In genomic region chr1:152369139-152369538, GRCm38 (mm10) we compare ENCODE assay signal across 9 mouse cellular contexts. TPM values are rescaled to one million over a fixed set of nuclear protein-coding genes. Genes with fewer than 3 reads are reported as not detected.
A peak's percentile ranks its signal among the peaks of the same experiment; 100 is the strongest.
DNase-seq lines count a peak whose midpoint lies in the region; ATAC-seq and TF ChIP-seq lines count a peak whose summit lies in the region.
"Had no signal": no experiment of that assay in that cellular context is flagged by ENCODE, and none has a peak within 500 bp of the region (broad histone marks: within the 10 kb centered on the region; RNA-seq: fewer than 3 reads in every experiment).

No protein-coding gene starts in this region.

- peak overlapping the region; percentile 48 for H3K4me2 ChIP-seq in heart, embryonic 15.5 days
- H3K4me2 ChIP-seq in liver, postnatal 0 days (ENCODE audit: low read depth, low read length): no peak overlapping the region
- H3K4me2 ChIP-seq: liver, embryonic 15.5 days had no signal

- no peak overlapping the region for H3K27ac ChIP-seq in bone marrow macrophage, adult 2 months (ENCODE audit: insufficient read depth, low read depth, low read length)
- H3K27ac ChIP-seq in embryonic fibroblast, embryonic 13.5 days (ENCODE audit: insufficient read depth, low read length): no peak overlapping the region
- peak overlapping the region; percentile 67 for H3K27ac ChIP-seq in heart, embryonic 15.5 days
- H3K27ac ChIP-seq in liver, postnatal 0 days (ENCODE audit: low read depth): no peak overlapping the region
- H3K27ac ChIP-seq: liver, embryonic 15.5 days had no signal

- no peak for TF ChIP-seq POLR2A in bone marrow macrophage, adult 2 months (IDR thresholded peaks at IDR 0.05; ENCODE audit: borderline replicate concordance, low read depth, low read length)
- TF ChIP-seq POLR2A in embryonic fibroblast, embryonic 13.5 days (IDR thresholded peaks at IDR 0.05; ENCODE audit: low read depth, low read length): no peak

- ATAC-seq in G1E (ENCODE audit: extremely low read depth, insufficient number of reproducible peaks, low FRiP score, poor library complexity, severe bottlenecking): peak; percentile 40; the same call in 1 of the 2 replicates
- ATAC-seq in heart, embryonic 15.5 days (replicated peaks; ENCODE audit: insufficient number of reproducible peaks, insufficient read depth, low FRiP score, low read depth): peak; percentile 74; the same call in 1 of the 2 replicates
- ATAC-seq in liver, postnatal 0 days: no peak

- H3K4me1 ChIP-seq in G1E (ENCODE audit: insufficient read depth, low read depth, low read length): no peaks in the 10 kb centered on the region
- H3K4me1 ChIP-seq in bone marrow macrophage, adult 2 months (ENCODE audit: control insufficient read depth, insufficient read depth, low read length): no peaks in the 10 kb centered on the region
- H3K4me1 ChIP-seq in embryonic fibroblast, embryonic 13.5 days (ENCODE audit: control insufficient read depth, insufficient read depth, low read length): peaks cover 8% of the 10 kb centered on the region; the same call in 1 of the 2 replicates
- peaks cover 14% of the 10 kb centered on the region for H3K4me1 ChIP-seq in heart, embryonic 15.5 days (replicated peaks)
- no peaks in the 10 kb centered on the region for H3K4me1 ChIP-seq in liver, postnatal 0 days (ENCODE audit: insufficient read depth)
- H3K4me1 ChIP-seq: liver, embryonic 15.5 days had no signal

- no peaks in the 10 kb centered on the region for H3K9me3 ChIP-seq in G1E (replicated peaks)
- H3K9me3 ChIP-seq in heart, embryonic 15.5 days (replicated peaks): no peaks in the 10 kb centered on the region
- H3K9me3 ChIP-seq in liver, postnatal 0 days (ENCODE audit: low read length): no peaks in the 10 kb centered on the region
- H3K9me3 ChIP-seq: liver, embryonic 15.5 days had no signal

- no peak overlapping the region for H3K9ac ChIP-seq in heart, embryonic 15.5 days
- no peak overlapping the region for H3K9ac ChIP-seq in liver, postnatal 0 days (replicated peaks)
- H3K9ac ChIP-seq: liver, embryonic 15.5 days had no signal

- no peak overlapping the region for H3K4me3 ChIP-seq in G1E (ENCODE audit: low read depth, low read length)
- no peak overlapping the region for H3K4me3 ChIP-seq in bone marrow macrophage, adult 2 months (ENCODE audit: insufficient read depth, low read length)
- H3K4me3 ChIP-seq in embryonic fibroblast, embryonic 13.5 days (ENCODE audit: insufficient read depth, low read length): no peak overlapping the region
- H3K4me3 ChIP-seq in heart, embryonic 15.5 days: no peak overlapping the region
- no peak overlapping the region for H3K4me3 ChIP-seq in liver, postnatal 0 days (ENCODE audit: low read depth, low read length)
- H3K4me3 ChIP-seq: liver, embryonic 15.5 days had no signal

- DNase-seq in G1E (ENCODE audit: low spot score): peak; percentile 18
- peak; percentile 71 for DNase-seq in layer of hippocampus, adult 11-12 months (ENCODE audit: low spot score)
- DNase-seq in liver, postnatal 0 days: peak; percentile 38
- DNase-seq in ovary, adult 18-20 months (ENCODE audit: low spot score): peak; percentile 9
- peak; percentile 31 for DNase-seq in yolk sac, embryonic 10.5 days (ENCODE audit: low spot score)

- no peaks in the 10 kb centered on the region for H3K27me3 ChIP-seq in G1E (ENCODE audit: insufficient read depth, low read length)
- no peaks in the 10 kb centered on the region for H3K27me3 ChIP-seq in heart, embryonic 15.5 days
- H3K27me3 ChIP-seq in liver, postnatal 0 days (ENCODE audit: insufficient read depth, low read length): no peaks in the 10 kb centered on the region
- H3K27me3 ChIP-seq: liver, embryonic 15.5 days had no signal

- TF ChIP-seq CTCF in G1E (IDR thresholded peaks at IDR 0.05; ENCODE audit: low read depth, low read length): no peak
- peak; percentile 43; the same call in 1 of the 2 replicates for TF ChIP-seq CTCF in bone marrow macrophage, adult 2 months (IDR thresholded peaks at IDR 0.05; ENCODE audit: low read depth, low read length)
- peak; percentile 88 for TF ChIP-seq CTCF in embryonic fibroblast, embryonic 13.5 days (IDR thresholded peaks at IDR 0.05; ENCODE audit: borderline replicate concordance, insufficient read depth, low read length)
- TF ChIP-seq CTCF in liver, postnatal 0 days (IDR thresholded peaks at IDR 0.05; ENCODE audit: low read depth): peak; percentile 77

- no peak for TF ChIP-seq EP300 in liver, postnatal 0 days (IDR thresholded peaks at IDR 0.05; ENCODE audit: low read depth)

- peaks cover 51% of the 10 kb centered on the region for H3K36me3 ChIP-seq in G1E (replicated peaks)
- 0 out of 2 replicates have a peak, but pooled peaks cover 5% of the 10 kb centered on the region for H3K36me3 ChIP-seq in heart, embryonic 15.5 days
- peaks cover 15% of the 10 kb centered on the region for H3K36me3 ChIP-seq in liver, postnatal 0 days (replicated peaks; ENCODE audit: insufficient read depth, low read length)

- WGBS in heart, embryonic 15.5 days: 18% methylated on average over 4 of the region's 4 CpGs
- whole genome bisulfite sequencing in liver, postnatal 0 days (ENCODE audit: insufficient replicate concordance): 27% methylated on average over 4 of the region's 4 CpGs

RNA-seq across cellular contexts. Expression of gene Tsen15, which starts 17.3 kb away (rescaled TPM):
- 62.8 and 105 TPM in 2 replicates for total RNA-seq in G1E (2014; fragmentation: Nextera tagmentation)
- 95.0 and 103 TPM in 2 replicates for total RNA-seq in G1E (2017)
- 88.4 and 131 TPM in 2 replicates for polyA plus RNA-seq in G1E (2012)
- 20.2 and 20.3 TPM in 2 replicates for polyA plus RNA-seq in bone marrow macrophage, adult 2 months (2012; ENCODE audit: insufficient read depth, insufficient read length, missing spikeins)
- 35.4 and 38.0 TPM in 2 replicates for polyA plus RNA-seq in embryonic fibroblast, embryonic 13.5 days (2011; ENCODE audit: insufficient read length, low read depth, missing spikeins)
- 45.3 and 49.3 TPM in 2 replicates for polyA plus RNA-seq in heart, embryonic 15.5 days (2015; fragmentation: Nextera tagmentation; extraction: Ambion mirVana)
- 15.5 and 17.1 TPM in 2 replicates for polyA plus RNA-seq in liver, postnatal 0 days (2015; fragmentation: Nextera tagmentation; extraction: Ambion mirVana)

RNA-seq across cellular contexts. Expression of gene Colgalt2, which starts 30.5 kb away (rescaled TPM):
- total RNA-seq in G1E (2014; fragmentation: Nextera tagmentation) (not detected in 2 replicates), G1E (2017) (0.06 and 0.16 TPM in 2 replicates)
- not detected in 2 replicates for polyA plus RNA-seq in G1E (2012)
- not detected in 2 replicates for polyA plus RNA-seq in bone marrow macrophage, adult 2 months (2012; ENCODE audit: insufficient read depth, insufficient read length, missing spikeins)
- polyA plus RNA-seq in embryonic fibroblast, embryonic 13.5 days (2011; ENCODE audit: insufficient read length, low read depth, missing spikeins): not detected in 2 replicates
- 1.8 and 2.1 TPM in 2 replicates for polyA plus RNA-seq in heart, embryonic 15.5 days (2015; fragmentation: Nextera tagmentation; extraction: Ambion mirVana)
- 0.21 and 0.38 TPM in 2 replicates for polyA plus RNA-seq in liver, postnatal 0 days (2015; fragmentation: Nextera tagmentation; extraction: Ambion mirVana)

Comparison
In these comparisons a context has a peak if more than half of its experiments do, and no peak if none do; other contexts are left out.
1. DNase-seq: peak in every context shown above with its lines; median percentile 71 in layer of hippocampus, adult 11-12 months; 38 in liver, postnatal 0 days; 31 in yolk sac, embryonic 10.5 days; 18 in G1E; 9 in ovary, adult 18-20 months.